Mouse (Mus musculus) small intestine, adult 2 months (tissue): ENCODE results near the gene Fntb. TPM values are rescaled to one million over a fixed set of nuclear protein-coding genes. Genes with fewer than 3 reads are reported as not detected.

ENCODE experiments used
- H3K27ac ChIP-seq: fragments of 200-500 bp; 2 replicates; pipeline ENCODE4 v1.5.1; 2012; ENCODE audit warnings: low read depth, low read length, control low read depth, inconsistent platforms; ENCODE audit not compliant: insufficient read depth
- H3K27me3 ChIP-seq: fragments of 200-500 bp; 2 replicates; pipeline ENCODE4 v1.6.1; 2012; ENCODE audit warnings: mild to moderate bottlenecking, moderate library complexity, low read length, inconsistent platforms; ENCODE audit not compliant: control insufficient read depth, insufficient read depth
- H3K36me3 ChIP-seq: fragments of 200-500 bp; 2 replicates; pipeline ENCODE4 v1.6.1; 2012; ENCODE audit warnings: mild to moderate bottlenecking, low read length, control low read depth, inconsistent platforms; ENCODE audit not compliant: control insufficient read depth, insufficient read depth
- H3K4me1 ChIP-seq: fragments of 200-500 bp; 2 replicates; pipeline ENCODE4 v1.6.1; 2012; ENCODE audit warnings: low read length, inconsistent platforms, mixed read lengths; ENCODE audit not compliant: control insufficient read depth, insufficient read depth, insufficient read length
- H3K4me3 ChIP-seq: fragments of 200-500 bp; 2 replicates; pipeline ENCODE4 v1.5.1; 2012; ENCODE audit warnings: low read depth, mild to moderate bottlenecking, control low read depth, inconsistent platforms, low read length, moderate library complexity
- CTCF ChIP-seq: fragments of 200-500 bp; IDR thresholded peaks from 2 replicates; pipeline ENCODE4 v1.5.1; 2012; ENCODE audit warnings: low read depth, mild to moderate bottlenecking, control low read depth, inconsistent platforms, low read length, moderate library complexity, mixed read lengths; ENCODE audit not compliant: insufficient replicate concordance, insufficient read length; ENCODE audit errors: extremely low read depth
- POLR2A ChIP-seq: fragments of 200-500 bp; IDR thresholded peaks from 2 replicates; pipeline ENCODE4 v1.6.1; 2012; ENCODE audit warnings: low read depth, mild to moderate bottlenecking, control low read depth, inconsistent platforms, low read length, moderate library complexity
- WGBS: fragments of 180-500 bp; shearing (Covaris S2); methylation state at CpG from one replicate; pipeline ENCODE4 v1.1.7; 2018; 5-methylcytosine and 5-hydroxymethylcytosine counted together
- polyA plus RNA-seq: library from polyadenylated mRNA; depleted of rRNA; stranded (reverse); fragments of >200 nt; gene quantifications from 2 replicates; pipeline ENCODE4 v1.2.3, GENCODE M21; 2012

Fntb gene
- polyA plus RNA-seq, 1 experiment, result 27.1 TPM

- H3K4me3 ChIP-seq, result no peak overlapping the region
- H3K4me1 ChIP-seq, result peaks cover under 1% of the 10 kb centered on the region; the same call in 1 of the 2 replicates
- no peak for TF ChIP-seq CTCF
- no peak for TF ChIP-seq POLR2A
- no peak overlapping the region for H3K27ac ChIP-seq
- no peaks in the 10 kb centered on the region for H3K36me3 ChIP-seq
- 88% methylated on average over 5 of the region's 5 CpGs for WGBS
- no peaks in the 10 kb centered on the region for H3K27me3 ChIP-seq
Measured at GRCm38 (mm10) chr12:76810491-76810890, 45.1 kb downstream of the Fntb start.

DNA sequence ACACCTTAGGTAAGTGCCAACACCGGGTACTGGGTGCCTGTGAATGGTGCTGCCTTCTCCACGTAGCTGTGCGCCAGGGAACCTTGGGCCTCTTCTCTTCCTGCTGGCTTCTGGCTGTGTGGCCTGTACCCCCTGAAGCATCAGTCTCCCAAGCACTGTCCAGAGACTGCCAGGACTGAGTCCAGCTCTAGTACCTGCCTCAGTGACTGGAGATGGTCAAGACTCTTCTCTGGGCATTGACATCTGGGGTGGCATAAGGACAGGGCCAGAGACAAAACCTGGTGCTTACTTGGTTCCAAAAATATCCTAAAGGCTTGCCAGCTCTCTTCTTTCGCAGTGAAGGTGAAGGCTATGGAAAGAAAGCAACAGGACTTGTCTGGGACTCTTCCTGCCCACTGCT lies 45.6 kb downstream of the Fntb start:
- TF ChIP-seq POLR2A (no peak), CTCF (no peak)
- H3K27me3 ChIP-seq, result no peaks in the 10 kb centered on the region
- H3K4me1 ChIP-seq, result no peaks in the 10 kb centered on the region; the same call in 1 of the 2 replicates
- H3K27ac ChIP-seq, result no peak overlapping the region
- H3K36me3 ChIP-seq, result no peaks in the 10 kb centered on the region
- H3K4me3 ChIP-seq, result no peak overlapping the region
- WGBS, result 81% methylated on average over 4 of the region's 4 CpGs

- Histone ChIP-seq H3K4me1 (no peaks in the 10 kb centered on the region), H3K36me3 (no peaks in the 10 kb centered on the region), H3K27me3 (no peaks in the 10 kb centered on the region), H3K27ac (no peak overlapping the region), H3K4me3 (no peak overlapping the region)
- WGBS, result 75% methylated on average over 10 of the region's 10 CpGs
- TF ChIP-seq POLR2A, result no peak
- TF ChIP-seq CTCF, result no peak
Measured at GRCm38 (mm10) chr12:76813543-76813942, 48.2 kb downstream of the Fntb start.

- 84% methylated on average over 2 of the region's 2 CpGs for WGBS
- H3K36me3 ChIP-seq, result no peaks in the 10 kb centered on the region
- H3K4me3 ChIP-seq, result no peak overlapping the region
- H3K4me1 ChIP-seq, result peaks cover 2% of the 10 kb centered on the region
- H3K27me3 ChIP-seq, result no peaks in the 10 kb centered on the region
- TF ChIP-seq CTCF (no peak), POLR2A (no peak)
- no peak overlapping the region for H3K27ac ChIP-seq
Measured at GRCm38 (mm10) chr12:76814120-76814519, 48.7 kb downstream of the Fntb start.

DNA sequence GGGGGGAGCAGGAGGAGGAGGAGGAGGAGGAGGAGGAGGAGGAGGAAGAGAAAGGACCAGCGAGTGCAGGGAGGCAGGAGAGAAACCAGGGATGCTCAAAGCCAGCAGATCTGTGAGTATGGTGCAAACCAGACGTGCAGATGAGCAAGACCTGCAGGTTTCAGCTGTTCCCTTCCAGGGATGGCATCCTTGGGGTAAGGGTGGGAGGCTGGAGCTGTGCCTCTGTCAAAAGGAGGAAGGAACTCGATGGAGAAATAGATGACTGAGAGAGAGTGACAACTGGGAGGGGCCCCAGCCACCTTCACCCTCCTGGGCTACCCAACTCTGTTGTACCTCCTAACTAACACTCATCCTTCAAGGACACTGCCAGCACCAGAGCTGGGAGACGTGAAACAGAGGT lies 51.3 kb downstream of the Fntb start:
- 70% methylated on average over 4 of the region's 4 CpGs for WGBS
- peaks cover 7% of the 10 kb centered on the region for H3K4me1 ChIP-seq
- H3K36me3 ChIP-seq, result no peaks in the 10 kb centered on the region
- no peak overlapping the region for H3K4me3 ChIP-seq
- TF ChIP-seq CTCF (no peak), POLR2A (no peak)
- H3K27me3 ChIP-seq, result peaks cover 4% of the 10 kb centered on the region; the same call in 1 of the 2 replicates
- H3K27ac ChIP-seq, result no peak overlapping the region

GRCm38 (mm10) chr12:76817176-76817575 lies 51.8 kb downstream of the Fntb start:
- H3K4me1 ChIP-seq, result peaks cover 11% of the 10 kb centered on the region
- no peak for TF ChIP-seq POLR2A
- WGBS, result 80% methylated on average over 4 of the region's 4 CpGs
- peaks cover 7% of the 10 kb centered on the region; the same call in 1 of the 2 replicates for H3K27me3 ChIP-seq
- no peak overlapping the region for H3K27ac ChIP-seq
- no peaks in the 10 kb centered on the region for H3K36me3 ChIP-seq
- H3K4me3 ChIP-seq, result no peak overlapping the region

- no peak overlapping the region for H3K27ac ChIP-seq
- peaks cover 14% of the 10 kb centered on the region for H3K27me3 ChIP-seq
- peaks cover 11% of the 10 kb centered on the region for H3K4me1 ChIP-seq
- 68% methylated on average over 4 of the region's 4 CpGs for WGBS
- no peaks in the 10 kb centered on the region for H3K36me3 ChIP-seq
- no peak overlapping the region for H3K4me3 ChIP-seq
- TF ChIP-seq POLR2A (no peak), CTCF (no peak)
Measured at GRCm38 (mm10) chr12:76818120-76818519, 52.7 kb downstream of the Fntb start.

- Histone ChIP-seq H3K4me1 (peaks cover 11% of the 10 kb centered on the region), H3K36me3 (no peaks in the 10 kb centered on the region), H3K27me3 (peaks cover 14% of the 10 kb centered on the region), H3K27ac (no peak overlapping the region), H3K4me3 (no peak overlapping the region)
- WGBS, result 71% methylated on average over 9 of the region's 9 CpGs
- TF ChIP-seq CTCF (no peak), POLR2A (no peak)
Measured at GRCm38 (mm10) chr12:76818908-76819307, 53.5 kb downstream of the Fntb start.
